Mouse (Mus musculus): ENCODE measurements at regions not wholly inside any gene's neighbourhood (a gene's known extent, or its start where the extent isn't known, plus 50 kb on each side); places are given as distances from the start of the nearest gene placed in this dataset.
A peak's percentile ranks its signal among the peaks of the same experiment; 100 is the strongest.
"Not testable (repeated sequence)": the region's sequence is repeated elsewhere in the genome, so short reads cannot be mapped to it uniquely, and the experiment has no call there.

GRCm38 (mm10) chr1:194443681-194444080 lies 174.3 kb upstream of the Plxna2 start:
- DNase-seq (ENCODE audit: low spot score in 2 of 2), result no peak

- no peak for DNase-seq (ENCODE audit: low spot score in 2 of 2)
These were observed 180.7 kb upstream of the Plxna2 start for GRCm38 (mm10) chr1:194437301-194437700.

GRCm38 (mm10) chr1:194435060-194435459 lies 183.0 kb upstream of the Plxna2 start:
- DNase-seq (ENCODE audit: low spot score in 2 of 2), result no peak

DNA sequence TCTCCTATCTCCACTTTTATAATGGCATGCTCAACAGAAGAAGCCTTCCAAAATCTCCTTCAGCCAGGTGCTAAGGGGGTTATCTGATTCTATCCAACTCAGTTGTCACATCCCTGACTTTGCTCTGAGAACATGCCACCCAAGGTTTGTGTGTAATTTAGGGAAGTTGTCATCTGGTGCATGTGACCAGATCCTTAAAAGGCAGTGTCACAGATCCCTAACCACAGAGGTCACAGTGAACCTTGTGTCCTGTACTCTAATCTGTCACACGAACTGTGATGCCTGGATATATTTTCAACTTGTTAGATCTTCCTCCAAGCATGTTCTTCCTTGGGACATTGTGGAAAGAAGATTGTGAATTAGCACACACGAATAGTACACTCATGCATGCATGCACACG lies 189.4 kb upstream of the Plxna2 start:
- DNase-seq (ENCODE audit: low spot score in 2 of 2), result no peak

DNA sequence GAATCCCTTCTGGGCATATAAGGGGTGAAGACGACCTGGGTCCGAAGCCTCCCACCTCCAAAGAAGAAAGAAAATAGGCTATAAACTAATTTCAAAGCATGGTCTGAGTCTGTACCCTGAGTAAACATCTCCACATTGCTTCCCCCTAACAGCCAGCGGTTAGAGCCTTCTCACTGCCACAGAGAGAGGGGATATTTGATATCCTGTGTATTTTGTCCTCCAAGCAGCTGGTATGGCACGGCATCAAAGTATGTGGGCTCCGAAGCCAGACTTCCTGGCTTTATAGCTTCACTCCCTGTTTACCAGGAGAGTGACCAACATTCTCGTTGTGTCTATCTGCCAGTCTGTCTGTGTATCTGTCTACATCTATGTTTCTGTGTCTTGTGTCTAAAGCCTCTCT lies 191.7 kb upstream of the Plxna2 start:
- no peak for DNase-seq (ENCODE audit: low spot score in 2 of 2)

GRCm38 (mm10) chr1:194424201-194424600 lies 193.8 kb upstream of the Plxna2 start:
- no peak for DNase-seq (ENCODE audit: low spot score in 2 of 2)

GRCm38 (mm10) chr1:194412193-194412592 lies 205.8 kb upstream of the Plxna2 start:
- DNase-seq (ENCODE audit: low spot score in 2 of 2), result no peak

DNA sequence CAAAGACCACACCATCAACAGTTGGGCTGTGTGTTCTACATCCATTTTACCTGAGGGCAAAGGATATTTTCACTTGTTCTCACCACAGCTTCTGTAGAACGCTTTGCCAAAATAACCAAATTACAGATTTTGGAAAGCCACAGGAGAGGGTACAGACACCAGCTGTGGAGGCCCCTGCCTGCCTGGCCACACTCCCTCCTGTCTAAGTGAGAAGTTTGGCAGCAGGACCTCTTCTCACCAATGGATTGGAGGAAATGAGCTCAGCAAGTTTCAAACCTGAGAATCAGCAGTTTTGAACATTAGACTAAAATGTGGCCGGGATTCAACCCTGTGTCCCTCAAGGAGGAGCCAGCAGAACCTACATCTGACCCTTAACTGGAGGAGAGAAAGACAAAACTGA lies 206.2 kb upstream of the Plxna2 start:
- no peak for DNase-seq (ENCODE audit: low spot score in 2 of 2)

DNA sequence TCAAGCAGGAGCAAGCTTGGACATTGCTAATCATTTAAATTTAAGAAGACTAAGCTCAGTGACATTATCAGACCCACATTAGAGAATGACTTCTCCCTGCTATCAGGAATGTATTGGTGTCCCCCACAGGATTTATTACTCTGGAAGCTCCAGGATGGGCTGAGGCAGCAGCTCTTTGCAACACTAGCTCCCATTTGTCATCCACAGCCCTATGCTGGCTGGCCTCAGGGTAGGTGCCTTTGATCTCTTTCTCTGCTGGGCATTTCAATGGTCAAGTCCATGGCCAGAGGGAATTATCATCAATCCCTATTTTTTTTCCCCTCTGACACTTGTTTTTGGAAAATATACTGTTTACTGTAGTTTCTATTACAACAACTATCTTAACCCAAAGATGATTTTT lies 218.7 kb upstream of the Plxna2 start:
- peak in 1 of 2 experiments; percentile 14 for DNase-seq (ENCODE audit: low spot score in 2 of 2)

GRCm38 (mm10) chr1:194396754-194397460 lies 221.1 kb upstream of the Plxna2 start:
- DNase-seq (ENCODE audit: low spot score in 2 of 2), result no peak

- no peak for DNase-seq (ENCODE audit: low spot score in 2 of 2)
These were observed 224.3 kb upstream of the Plxna2 start for GRCm38 (mm10) chr1:194393720-194394119.

DNA sequence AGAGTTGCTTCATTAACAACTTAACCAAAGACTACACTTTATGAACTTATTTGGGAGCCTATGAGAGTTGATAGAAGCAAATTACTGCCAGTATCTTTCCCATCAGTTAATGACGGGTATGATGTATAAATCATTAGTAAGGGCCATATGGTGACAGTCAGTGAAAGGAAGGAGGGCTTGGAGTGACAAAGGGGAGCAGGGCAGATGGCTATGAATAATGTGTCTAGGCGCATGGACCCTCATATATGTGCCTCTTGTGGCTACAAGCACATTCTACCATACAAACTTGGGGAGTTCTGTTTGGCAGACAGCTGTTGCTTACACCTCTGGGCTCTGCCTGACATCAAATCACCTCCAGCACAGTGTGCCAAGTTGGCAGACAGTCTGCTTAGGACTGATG lies 227.8 kb upstream of the Plxna2 start:
- DNase-seq (ENCODE audit: low spot score in 2 of 2), result no peak

DNA sequence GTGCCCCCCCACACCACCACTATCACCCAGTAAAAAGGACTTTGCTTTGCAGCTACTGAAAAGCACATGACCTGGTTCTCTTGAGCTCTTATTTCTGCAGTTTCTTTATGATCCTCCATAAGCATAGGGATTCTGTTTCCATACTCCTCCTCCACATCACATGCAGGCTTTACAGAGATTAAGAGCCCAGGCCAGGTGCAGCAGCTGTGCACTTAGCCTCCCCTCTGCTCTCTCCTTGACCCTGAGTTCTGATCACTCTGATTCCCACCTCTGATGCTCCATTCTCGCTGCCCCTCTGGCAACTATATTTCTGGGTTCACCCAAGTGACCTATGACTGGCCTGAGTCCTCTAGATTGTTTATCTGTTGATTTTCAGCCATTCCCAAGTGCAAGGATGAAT lies 239.9 kb upstream of the Plxna2 start:
- DNase-seq (ENCODE audit: low spot score in 2 of 2), result no peak

DNA sequence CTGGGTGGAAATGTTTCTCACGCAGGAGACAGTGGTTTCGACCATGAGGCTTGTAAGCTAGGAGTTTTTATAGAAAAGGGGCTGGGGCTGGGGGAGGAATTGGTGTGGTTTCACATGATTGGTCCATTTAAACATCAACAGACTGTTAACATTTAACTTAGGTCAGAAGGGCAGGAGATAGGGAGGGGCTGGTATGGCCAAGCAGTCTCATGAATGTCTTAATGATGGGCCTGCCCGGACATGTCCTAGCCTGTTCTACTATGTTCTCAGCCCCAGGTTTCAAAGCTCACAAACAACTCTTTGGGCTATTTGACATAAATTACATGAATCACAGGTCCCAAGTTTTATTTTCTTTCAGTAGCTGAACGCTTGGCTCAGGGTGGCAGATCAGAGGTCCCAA lies 244.5 kb upstream of the Plxna2 start:
- DNase-seq (ENCODE audit: low spot score in 2 of 2), result not testable (repeated sequence)

DNA sequence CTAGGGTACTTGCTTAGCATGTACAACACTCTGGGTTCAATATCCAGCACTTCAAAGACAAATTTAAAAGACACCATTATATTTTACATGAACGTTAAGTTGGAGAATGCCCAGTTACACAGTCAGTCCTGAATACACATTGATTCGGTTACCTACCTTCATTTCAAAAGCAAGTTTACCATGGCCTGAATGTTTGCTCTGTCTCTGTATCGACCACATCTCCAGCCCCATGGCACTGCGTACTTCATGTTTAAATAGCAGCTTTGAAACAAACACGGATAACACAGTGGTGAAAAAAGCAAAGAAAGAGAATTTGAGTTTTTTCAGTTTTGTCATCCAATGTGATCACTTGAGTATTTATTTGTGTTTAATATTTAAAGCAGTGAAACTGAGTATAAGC lies 254.1 kb upstream of the Plxna2 start:
- no peak for DNase-seq (ENCODE audit: low spot score in 2 of 2)

- no peak for DNase-seq (ENCODE audit: low spot score in 2 of 2)
These were observed 254.8 kb upstream of the Plxna2 start for GRCm38 (mm10) chr1:194363129-194363768.

DNA sequence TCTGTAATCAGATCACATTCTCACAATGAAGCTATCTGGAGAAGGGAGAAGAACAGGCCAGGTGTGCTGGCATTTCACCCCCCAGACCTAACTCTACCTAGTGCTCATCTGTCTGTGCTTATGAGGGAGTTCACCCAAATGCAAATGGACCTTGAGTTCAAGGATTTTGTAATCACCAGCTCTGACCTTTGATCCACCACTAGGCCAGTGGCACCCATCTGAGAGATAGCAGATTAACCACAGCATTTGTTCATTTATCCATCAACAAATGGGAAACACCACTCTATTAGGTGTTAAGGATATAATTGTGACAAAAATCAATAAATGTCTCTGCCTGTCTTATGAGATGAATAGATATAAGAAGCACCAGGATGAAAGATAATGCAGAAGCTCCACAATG lies 255.7 kb upstream of the Plxna2 start:
- no peak for DNase-seq (ENCODE audit: low spot score in 2 of 2)

GRCm38 (mm10) chr1:194361316-194361715 lies 256.7 kb upstream of the Plxna2 start:
- no peak for DNase-seq (ENCODE audit: low spot score in 2 of 2)

DNA sequence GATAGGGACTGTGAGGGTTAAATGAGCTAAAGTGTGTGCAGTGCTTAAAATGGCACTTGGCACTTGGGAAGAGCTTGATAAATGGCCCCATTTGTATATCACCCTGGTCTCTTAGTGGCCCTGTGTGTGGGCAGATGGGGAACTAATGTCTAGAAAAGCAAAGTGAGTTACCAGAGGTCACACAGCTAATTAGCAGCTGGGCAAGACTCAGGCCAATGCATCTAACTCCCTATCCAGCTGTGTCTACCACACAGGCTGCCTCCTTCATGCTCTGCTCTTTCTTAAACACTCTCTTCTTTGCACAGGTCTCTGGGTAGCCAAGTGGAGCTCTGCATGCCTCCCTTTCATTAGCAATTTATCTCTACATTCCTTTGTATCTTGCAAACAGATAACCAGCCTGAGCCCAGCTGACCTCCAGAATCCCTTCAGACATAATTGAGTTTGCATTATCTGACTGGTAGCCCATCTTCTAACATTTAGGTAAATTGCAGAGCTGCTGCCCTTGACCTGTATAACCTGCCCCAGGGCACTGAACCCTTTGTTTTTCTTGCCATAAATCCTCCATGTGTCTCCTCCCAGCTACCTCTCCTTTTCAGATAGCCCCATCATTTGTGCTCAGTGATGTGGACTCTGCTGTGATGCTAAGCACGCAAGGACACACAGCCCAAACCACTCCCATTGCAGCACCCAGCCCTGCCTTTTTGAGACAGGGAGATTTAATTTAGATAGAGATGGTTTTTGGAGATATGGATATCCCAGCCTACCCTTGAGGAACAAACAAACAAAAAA lies 263.5 kb upstream of the Plxna2 start:
- no peak for DNase-seq (ENCODE audit: low spot score in 2 of 2)

DNA sequence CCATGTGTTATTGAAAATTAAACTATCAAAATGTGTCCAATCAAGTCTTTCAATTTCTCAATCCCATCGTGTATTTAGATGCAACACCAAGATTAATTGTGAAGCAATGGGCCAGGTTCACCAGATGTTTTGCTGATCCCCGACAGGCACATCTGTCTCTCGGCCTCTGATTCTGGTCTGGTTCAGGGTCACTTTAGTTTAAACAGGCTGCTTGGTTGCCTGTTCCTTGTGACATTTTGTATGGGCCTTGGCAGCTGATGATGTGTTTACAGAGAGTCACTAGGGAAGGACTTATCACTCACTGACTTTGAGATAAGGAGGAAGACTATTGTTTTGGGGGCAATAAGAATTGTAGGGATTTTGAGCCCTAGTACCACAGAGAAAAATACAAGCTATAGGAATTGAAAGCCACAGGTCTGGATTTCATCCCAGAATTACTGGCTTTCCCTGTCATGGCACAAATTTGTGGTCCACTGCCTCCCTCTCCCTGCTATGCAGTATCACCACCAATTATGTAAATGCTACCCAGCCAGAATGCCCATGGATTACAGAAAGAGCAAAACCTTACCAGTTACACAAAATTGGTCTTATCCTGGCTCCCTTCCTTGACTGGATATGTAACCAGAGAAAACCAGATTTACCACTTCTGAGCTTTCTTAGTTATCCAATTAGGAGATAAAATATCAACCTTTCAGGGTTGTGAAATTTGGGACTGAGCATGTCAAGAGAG lies 272.5 kb upstream of the Plxna2 start:
- no peak for DNase-seq (ENCODE audit: low spot score in 2 of 2)

DNA sequence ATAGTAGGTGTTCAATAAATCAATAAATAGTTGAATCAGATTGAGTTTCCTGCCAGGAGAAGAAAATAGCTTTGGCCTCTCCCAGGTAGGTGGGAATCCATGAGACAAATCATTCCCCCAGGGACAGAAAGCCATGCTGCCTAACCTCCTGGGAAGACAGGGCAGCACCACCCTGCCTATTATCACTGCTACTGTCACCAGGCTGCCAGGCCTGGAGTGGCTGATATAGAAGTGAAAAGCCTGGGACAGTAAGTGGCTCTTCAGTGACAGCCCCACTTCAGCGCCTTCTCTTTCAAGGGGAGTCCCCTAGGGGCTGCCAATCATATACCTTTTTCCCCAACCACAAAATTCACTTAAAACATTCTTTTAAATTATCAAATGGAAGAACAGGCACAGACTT lies 275.4 kb upstream of the Plxna2 start:
- no peak for DNase-seq (ENCODE audit: low spot score in 2 of 2)

GRCm38 (mm10) chr1:194341758-194342157 lies 276.3 kb upstream of the Plxna2 start:
- no peak for DNase-seq (ENCODE audit: low spot score in 2 of 2)
